Comparison of ENCODE assay signal across 15 mouse cellular contexts in genomic region chr4:150712856-150713255, GRCm38 (mm10).
A peak's percentile ranks its signal among the peaks of the same experiment; 100 is the strongest.
DNase-seq lines count a peak whose midpoint lies in the region; ATAC-seq and TF ChIP-seq lines count a peak whose summit lies in the region.
"Had no signal": no experiment of that assay in that cellular context is flagged by ENCODE, and none has a peak within 500 bp of the region (broad histone marks: within the 10 kb centered on the region; RNA-seq: fewer than 3 reads in every experiment).

No protein-coding gene starts in this region.

- peak; percentile 71 to 72 for DNase-seq in heart, adult 18-20 months
- DNase-seq in lung, postnatal 25 days (ENCODE audit: low spot score): no peak
- DNase-seq in heart, postnatal 0 days (ENCODE audit: low spot score): no peak
- DNase-seq in telencephalon, adult 2 months (ENCODE audit: low read depth, low spot score): peak; percentile 29
- no peak for DNase-seq in ovary, adult 18-20 months (ENCODE audit: low spot score)
- DNase-seq: adrenal gland, adult 2 months; cerebellum, adult 11-12 months; lung, adult 18-20 months; midbrain, embryonic 14.5 days; right cerebral cortex, adult 18-20 months had no signal

- H3K4me1 ChIP-seq in heart, embryonic 11.5 days (ENCODE audit: control insufficient read depth, insufficient read depth, low read length): peaks cover 13% of the 10 kb centered on the region
- peaks cover 30% of the 10 kb centered on the region for H3K4me1 ChIP-seq in lung, embryonic 15.5 days
- H3K4me1 ChIP-seq in heart, postnatal 0 days (ENCODE audit: control insufficient read depth, insufficient read depth): 0 out of 2 replicates have a peak, but pooled peaks cover 9% of the 10 kb centered on the region
- H3K4me1 ChIP-seq in midbrain, embryonic 13.5 days (replicated peaks): peaks cover 11% of the 10 kb centered on the region

- H3K9me3 ChIP-seq in heart, embryonic 11.5 days (replicated peaks; ENCODE audit: control insufficient read depth, low read length): no peaks in the 10 kb centered on the region
- H3K9me3 ChIP-seq in lung, embryonic 15.5 days: no peaks in the 10 kb centered on the region
- no peaks in the 10 kb centered on the region for H3K9me3 ChIP-seq in heart, postnatal 0 days (replicated peaks; ENCODE audit: control insufficient read depth, low read length)
- no peaks in the 10 kb centered on the region for H3K9me3 ChIP-seq in midbrain, embryonic 13.5 days
- H3K9me3 ChIP-seq: forebrain, embryonic 15.5 days; neural tube, embryonic 12.5 days had no signal

- no peak overlapping the region for H3K4me2 ChIP-seq in heart, embryonic 11.5 days
- H3K4me2 ChIP-seq in lung, embryonic 15.5 days: no peak overlapping the region
- no peak overlapping the region for H3K4me2 ChIP-seq in heart, postnatal 0 days (ENCODE audit: low read depth, low read length)
- no peak overlapping the region for H3K4me2 ChIP-seq in midbrain, embryonic 13.5 days (replicated peaks)
- H3K4me2 ChIP-seq: forebrain, embryonic 15.5 days; neural tube, embryonic 12.5 days had no signal

- 58% methylated on average over 10 of the region's 10 CpGs for WGBS in heart, embryonic 11.5 days (ENCODE audit: insufficient replicate concordance)
- WGBS in lung, embryonic 15.5 days: 24% methylated on average over 10 of the region's 10 CpGs
- 42% methylated on average over 10 of the region's 10 CpGs for WGBS in heart, postnatal 0 days
- WGBS in midbrain, embryonic 13.5 days: 77% methylated on average over 10 of the region's 10 CpGs

- ATAC-seq in heart, embryonic 11.5 days (replicated peaks; ENCODE audit: insufficient number of reproducible peaks, low FRiP score, low TSS enrichment): no peak
- ATAC-seq in lung, embryonic 15.5 days (ENCODE audit: borderline replicate concordance, extremely low read depth, low FRiP score, low TSS enrichment): no peak
- ATAC-seq in heart, postnatal 0 days (ENCODE audit: insufficient read depth, low read depth): no peak
- ATAC-seq in midbrain, embryonic 13.5 days: no peak
- ATAC-seq: forebrain, embryonic 15.5 days had no signal

- H3K4me3 ChIP-seq in heart, embryonic 11.5 days (ENCODE audit: low read depth, low read length): no peak overlapping the region
- no peak overlapping the region for H3K4me3 ChIP-seq in lung, embryonic 15.5 days
- no peak overlapping the region for H3K4me3 ChIP-seq in heart, postnatal 0 days (ENCODE audit: low read depth, low read length)
- H3K4me3 ChIP-seq in midbrain, embryonic 13.5 days (replicated peaks): no peak overlapping the region
- H3K4me3 ChIP-seq: forebrain, embryonic 15.5 days; neural tube, embryonic 12.5 days had no signal

- H3K36me3 ChIP-seq in heart, embryonic 11.5 days (ENCODE audit: control insufficient read depth, insufficient read depth, low read length): no peaks in the 10 kb centered on the region
- H3K36me3 ChIP-seq in lung, embryonic 15.5 days: no peaks in the 10 kb centered on the region
- H3K36me3 ChIP-seq in heart, postnatal 0 days (replicated peaks; ENCODE audit: control insufficient read depth, insufficient read depth, low read length): no peaks in the 10 kb centered on the region
- no peaks in the 10 kb centered on the region for H3K36me3 ChIP-seq in midbrain, embryonic 13.5 days
- H3K36me3 ChIP-seq: forebrain, embryonic 15.5 days; neural tube, embryonic 12.5 days had no signal

- no peak overlapping the region for H3K9ac ChIP-seq in heart, embryonic 11.5 days (ENCODE audit: low read depth, low read length)
- no peak overlapping the region for H3K9ac ChIP-seq in lung, embryonic 15.5 days
- H3K9ac ChIP-seq in heart, postnatal 0 days (replicated peaks; ENCODE audit: low read depth, low read length): no peak overlapping the region
- H3K9ac ChIP-seq in midbrain, embryonic 13.5 days (replicated peaks): no peak overlapping the region
- H3K9ac ChIP-seq: forebrain, embryonic 15.5 days; neural tube, embryonic 12.5 days had no signal

- H3K27ac ChIP-seq in heart, embryonic 11.5 days (ENCODE audit: low read depth, low read length): no peak overlapping the region
- H3K27ac ChIP-seq in lung, embryonic 15.5 days: peak overlapping the region; percentile 48; the same call in 1 of the 2 replicates
- H3K27ac ChIP-seq in heart, postnatal 0 days (ENCODE audit: low read depth): peak overlapping the region; percentile 56
- H3K27ac ChIP-seq in midbrain, embryonic 13.5 days: no peak overlapping the region
- H3K27ac ChIP-seq: forebrain, embryonic 15.5 days; neural tube, embryonic 12.5 days had no signal

- no peak for TF ChIP-seq CTCF in heart, postnatal 0 days (IDR thresholded peaks at IDR 0.05; ENCODE audit: low read depth)

- no peaks in the 10 kb centered on the region for H3K27me3 ChIP-seq in heart, embryonic 11.5 days (ENCODE audit: control insufficient read depth, insufficient read depth, low read length)
- H3K27me3 ChIP-seq in lung, embryonic 15.5 days: no peaks in the 10 kb centered on the region
- H3K27me3 ChIP-seq in heart, postnatal 0 days (ENCODE audit: control insufficient read depth, insufficient read depth, low read length): no peaks in the 10 kb centered on the region
- no peaks in the 10 kb centered on the region for H3K27me3 ChIP-seq in midbrain, embryonic 13.5 days
- H3K27me3 ChIP-seq: forebrain, embryonic 15.5 days; neural tube, embryonic 12.5 days had no signal

- TF ChIP-seq EP300 in heart, postnatal 0 days (IDR thresholded peaks at IDR 0.05; ENCODE audit: low read depth): no peak

Comparison
In these comparisons a context has a peak if more than half of its experiments do, and no peak if none do; other contexts are left out.
1. DNase-seq: peak in heart, adult 18-20 months (2 of 2) and telencephalon, adult 2 months (single experiment); none in lung, postnatal 25 days (single experiment), heart, postnatal 0 days (single experiment) and ovary, adult 18-20 months (single experiment).
2. H3K27ac ChIP-seq: peak in lung, embryonic 15.5 days (single experiment) and heart, postnatal 0 days (single experiment); none in heart, embryonic 11.5 days (single experiment) and midbrain, embryonic 13.5 days (single experiment).